Mouse (Mus musculus) frontal cortex, postnatal 14 days (tissue): ENCODE measurements around the gene Muc1.
A peak's percentile ranks its signal among the peaks of the same experiment; 100 is the strongest.
"Not testable (repeated sequence)": the region's sequence is repeated elsewhere in the genome, so short reads cannot be mapped to it uniquely, and the experiment has no call there.

ENCODE experiments used
- DNase-seq, 2 experiments: peaks; one replicate each; pipeline ENCODE4 v3.0.0; 2022; ENCODE audit warnings: low spot score in 2 of 2

Gene Muc1

GRCm38 (mm10) chr3:89210162-89210561, 18.7 kb upstream of the Muc1 start:
- DNase-seq, result no peak

DNA sequence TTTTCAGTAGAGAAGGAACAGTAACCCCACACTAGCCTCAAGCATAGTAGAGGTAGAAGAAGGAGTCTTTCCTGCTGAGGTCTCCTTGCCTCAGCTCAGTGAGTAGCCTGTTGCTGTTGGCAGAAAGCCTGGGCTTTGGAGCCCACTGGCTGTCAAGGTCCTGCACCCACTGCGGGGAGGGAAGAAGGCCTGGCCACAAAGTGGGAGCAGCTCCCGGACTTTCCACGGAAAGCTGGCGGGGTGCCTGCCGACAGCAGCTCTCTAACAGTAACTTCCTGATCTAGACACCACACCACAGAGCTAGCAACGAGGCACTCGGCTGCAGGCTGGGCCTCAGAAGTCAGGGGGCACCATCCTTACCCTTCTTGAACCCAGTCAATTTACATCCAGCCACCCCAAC, 18.1 kb upstream of the Muc1 start:
- DNase-seq, result no peak

DNA sequence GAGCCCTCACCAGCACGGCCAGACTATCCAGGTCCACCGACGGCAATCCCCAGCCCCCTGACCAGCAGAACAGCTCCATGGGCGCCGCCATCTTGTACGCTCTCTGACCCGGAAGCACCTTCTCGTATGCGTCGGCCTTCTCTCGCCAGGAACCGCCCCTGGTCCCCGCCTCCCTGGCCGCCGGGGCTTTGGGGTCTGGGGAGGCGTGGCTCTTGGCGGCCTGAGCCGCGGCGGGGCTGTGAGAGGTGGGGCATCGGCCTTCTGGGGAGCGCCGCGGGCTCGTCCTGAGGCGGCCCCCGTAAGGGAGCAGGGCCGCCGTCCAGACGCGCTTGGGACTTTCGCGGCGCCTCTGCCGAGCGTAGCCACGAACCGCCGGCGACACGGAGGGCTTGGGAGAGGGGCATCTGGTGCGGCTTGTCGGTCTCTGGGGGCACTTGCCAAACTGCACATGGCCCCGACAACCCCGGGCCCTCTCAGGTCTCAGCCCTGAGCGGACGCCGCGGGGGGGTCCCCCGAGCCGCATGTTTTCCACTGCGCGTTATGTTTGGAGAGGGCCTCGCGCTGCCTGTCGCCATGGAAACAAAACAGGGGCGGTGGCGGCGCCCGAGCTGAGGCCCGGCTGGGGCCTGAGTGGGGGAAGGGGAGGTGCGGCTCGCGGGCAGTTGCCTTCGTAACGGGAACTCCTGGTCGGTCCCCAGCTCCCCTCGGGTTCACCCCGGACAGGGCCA, 14.9 kb upstream of the Muc1 start:
- DNase-seq, result peak; percentile 81 to 86

DNA sequence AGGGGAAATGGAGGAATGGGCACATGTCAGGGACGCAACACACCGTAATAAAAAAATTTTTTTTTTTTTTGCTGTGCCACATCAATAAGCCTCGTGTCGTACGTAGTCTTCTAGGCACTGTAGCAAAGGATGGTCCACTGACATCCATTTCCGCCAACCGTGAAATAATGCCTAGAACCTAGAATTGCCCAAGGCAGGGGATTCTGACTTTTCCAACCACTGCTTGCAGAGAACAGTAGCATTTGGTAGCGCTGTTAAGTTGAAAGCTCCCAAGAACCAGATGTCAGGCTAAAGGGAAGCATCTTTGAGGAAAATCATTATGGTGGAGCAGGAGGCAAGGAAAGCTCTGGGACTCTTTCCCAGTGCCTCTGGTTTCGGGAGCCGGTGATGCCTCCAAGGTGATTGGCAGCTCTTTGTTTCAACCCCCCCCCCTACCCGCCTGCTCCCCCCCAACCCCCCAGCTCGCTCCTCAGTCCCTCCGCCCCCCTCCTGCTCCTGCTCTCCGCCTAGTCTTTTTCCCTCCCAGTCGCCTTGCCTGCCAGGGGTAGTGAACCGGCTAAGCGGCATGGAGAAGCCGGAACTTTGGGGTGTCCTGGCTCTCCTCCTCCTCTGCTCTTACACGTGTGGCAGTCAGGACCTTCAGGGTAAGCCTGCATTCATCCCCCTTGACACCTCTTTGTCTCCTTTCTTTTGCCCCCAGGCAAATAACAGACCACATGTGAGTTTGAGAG, 14.0 kb upstream of the Muc1 start, which contains the start of gene Thbs3:
TSS of gene Thbs3 (plus strand) at position 500 of the 731 bp plus-strand sequence.
- no peak for DNase-seq

DNA sequence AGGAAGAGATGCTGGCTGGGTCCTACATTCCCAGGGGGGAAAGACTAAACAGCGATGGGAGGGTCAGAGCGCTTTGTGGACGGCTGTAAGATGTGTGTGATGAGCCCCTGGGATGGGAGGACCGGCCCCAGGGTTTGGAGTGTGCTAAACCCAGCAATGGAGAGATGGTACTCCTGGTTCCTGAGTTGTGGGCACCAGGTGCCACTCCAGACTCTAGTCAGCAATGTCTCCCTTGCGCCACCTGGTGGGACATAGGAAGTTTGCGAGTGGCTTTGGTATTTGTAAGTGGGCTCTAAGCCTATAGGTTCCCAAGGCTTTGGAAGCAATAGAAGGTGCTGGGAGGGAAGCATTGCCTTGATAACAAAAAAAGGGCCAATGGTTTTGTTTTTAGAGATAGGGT, 13.0 kb upstream of the Muc1 start:
- peak in 1 of 2 experiments; percentile 77 for DNase-seq

DNA sequence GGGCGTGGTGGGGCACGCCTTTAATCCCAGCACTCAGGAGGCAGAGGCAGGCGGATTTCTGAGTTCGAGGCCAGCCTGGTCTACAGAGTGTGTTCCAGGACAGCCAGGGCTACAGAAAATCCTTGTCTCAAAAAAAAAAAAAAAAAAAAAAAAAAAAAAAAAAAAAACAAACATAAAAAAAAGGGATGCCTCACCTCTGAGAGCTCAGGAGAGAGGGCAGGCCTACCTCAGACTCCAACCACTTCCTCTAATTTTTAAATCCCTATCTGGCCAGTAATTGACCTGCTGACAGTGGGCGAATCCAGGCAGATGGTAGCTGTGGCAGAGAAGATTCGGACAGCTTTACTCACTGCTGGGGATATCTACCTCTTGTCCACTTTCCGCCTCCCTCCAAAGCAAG, 12.4 kb upstream of the Muc1 start:
- not testable (repeated sequence) for DNase-seq

DNA sequence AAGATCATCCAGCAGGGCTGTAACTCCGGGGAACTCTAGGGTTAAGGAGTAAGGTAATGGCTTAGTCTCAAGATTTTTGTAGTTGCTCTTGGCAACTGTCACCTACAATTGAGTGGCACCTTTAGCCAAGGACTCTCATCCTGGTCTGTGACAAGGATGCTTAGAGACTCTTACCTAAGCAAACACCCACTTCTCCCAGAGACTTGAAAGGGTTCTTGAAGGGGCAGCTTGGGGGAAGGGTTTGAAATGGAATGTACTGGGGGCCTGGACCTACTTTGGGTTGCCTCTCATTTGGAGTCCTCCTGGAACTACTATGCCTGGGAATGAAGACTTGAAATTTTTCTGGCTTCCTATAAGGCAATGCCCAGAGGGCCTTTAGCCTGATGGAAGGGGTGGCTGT, 10.6 kb upstream of the Muc1 start:
- no peak for DNase-seq

DNA sequence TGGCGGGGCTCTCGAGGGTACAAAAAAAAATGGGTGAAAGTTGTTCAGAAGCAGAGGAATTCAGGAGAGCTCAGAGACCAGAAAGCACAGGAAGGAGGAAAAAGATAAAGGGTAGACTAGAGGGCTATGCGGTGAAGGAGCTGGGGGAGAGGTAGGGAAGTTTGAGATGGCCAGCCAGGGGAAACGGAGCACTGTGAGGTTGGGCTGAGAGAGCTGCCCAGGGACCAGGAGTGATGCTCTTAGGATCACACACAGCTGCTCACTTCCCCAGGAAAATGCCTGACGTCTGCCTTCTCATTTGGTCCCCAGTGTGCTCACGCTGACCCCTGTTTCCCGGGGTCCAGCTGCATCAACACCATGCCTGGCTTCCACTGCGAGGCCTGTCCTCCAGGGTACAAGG, 9.3 kb upstream of the Muc1 start:
- no peak for DNase-seq

DNA sequence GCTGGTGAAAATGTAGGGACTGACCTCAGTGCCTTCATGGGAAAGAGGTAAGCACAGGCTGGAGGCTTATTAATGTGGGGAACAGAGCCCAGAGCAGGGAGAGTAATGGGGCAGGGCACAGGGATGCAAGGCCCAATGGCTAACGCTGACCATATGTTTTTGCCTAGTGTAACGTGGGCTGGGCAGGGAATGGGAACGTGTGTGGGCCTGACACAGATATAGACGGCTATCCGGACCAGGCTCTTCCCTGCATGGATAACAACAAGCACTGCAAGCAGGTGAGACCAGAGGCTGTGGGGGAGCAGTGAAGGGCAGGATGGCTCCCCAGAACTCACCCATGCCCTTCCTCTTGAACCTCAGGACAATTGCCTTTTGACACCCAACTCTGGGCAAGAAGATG, 7.7 kb upstream of the Muc1 start:
- DNase-seq, result no peak

DNA sequence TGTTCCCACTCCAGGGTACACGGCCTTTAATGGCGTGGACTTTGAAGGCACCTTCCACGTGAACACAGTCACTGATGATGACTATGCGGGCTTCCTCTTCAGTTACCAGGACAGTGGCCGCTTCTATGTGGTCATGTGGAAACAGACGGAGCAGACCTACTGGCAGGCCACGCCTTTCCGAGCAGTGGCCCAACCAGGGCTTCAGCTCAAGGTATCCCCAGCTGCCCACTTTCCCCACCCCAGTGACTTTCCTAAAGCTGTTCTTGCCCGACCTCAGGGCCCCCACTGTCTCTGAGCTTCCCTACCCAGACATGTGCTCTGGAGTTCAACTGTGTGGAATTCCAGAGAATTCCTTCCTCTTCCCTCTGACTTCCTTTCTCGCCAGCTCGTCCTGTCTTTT, 4.1 kb upstream of the Muc1 start:
- no peak for DNase-seq

- no peak for DNase-seq
Measured at GRCm38 (mm10) chr3:89225321-89225815, 3.5 kb upstream of the Muc1 start.

- DNase-seq, result no peak
Measured at GRCm38 (mm10) chr3:89225918-89226317, 2.9 kb upstream of the Muc1 start.

DNA sequence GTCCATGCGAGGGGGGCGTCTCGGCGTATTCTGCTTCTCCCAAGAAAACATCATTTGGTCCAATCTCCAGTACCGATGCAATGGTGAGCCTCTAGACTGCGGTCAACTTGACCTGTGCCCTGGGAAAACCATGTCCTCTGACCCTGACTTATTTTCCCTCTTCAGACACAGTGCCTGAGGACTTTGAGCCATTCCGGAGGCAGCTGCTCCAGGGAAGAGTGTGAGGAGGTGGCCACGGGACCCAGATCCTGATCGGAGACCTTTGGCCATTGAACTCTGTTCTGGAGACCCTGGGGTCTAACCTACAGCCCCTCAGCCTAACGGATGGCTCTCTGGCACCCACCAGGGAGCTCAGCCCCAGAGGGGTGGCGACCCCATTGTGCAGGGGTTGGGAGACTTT, 2.5 kb upstream of the Muc1 start:
- no peak for DNase-seq

- no peak for DNase-seq
Measured at GRCm38 (mm10) chr3:89226900-89227299, 2.0 kb upstream of the Muc1 start, which contains the start of gene Mtx1. Mtx1 (minus strand) TSS chr3:89227088.

GRCm38 (mm10) chr3:89227307-89228179, 1.3 kb upstream of the Muc1 start:
- DNase-seq, result peak; percentile 87 to 88

GRCm38 (mm10) chr3:89228180-89228549, 692 bp upstream of the Muc1 start:
- peak in 1 of 2 experiments; percentile 78 for DNase-seq

DNA sequence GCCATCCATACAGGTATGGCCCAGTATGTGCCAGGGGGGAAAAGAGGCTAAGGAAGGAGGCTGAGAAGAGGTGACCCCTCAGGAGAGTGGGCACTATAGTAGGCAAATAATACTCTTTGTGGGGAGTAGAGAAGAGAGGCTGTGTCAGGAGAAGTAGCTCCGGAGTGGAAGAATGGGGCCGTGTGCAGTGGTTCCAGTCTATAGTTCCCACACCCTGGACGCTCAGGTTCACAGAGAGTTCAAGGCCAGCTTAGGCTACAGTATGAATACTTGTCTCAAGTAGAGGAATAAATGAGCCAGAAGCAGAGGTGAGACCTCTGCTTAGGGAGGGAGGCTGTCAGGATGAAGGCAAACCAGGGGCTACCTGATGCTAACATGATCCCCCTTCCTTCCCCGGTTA, 419 bp downstream of the Muc1 start:
- DNase-seq, result no peak

DNA sequence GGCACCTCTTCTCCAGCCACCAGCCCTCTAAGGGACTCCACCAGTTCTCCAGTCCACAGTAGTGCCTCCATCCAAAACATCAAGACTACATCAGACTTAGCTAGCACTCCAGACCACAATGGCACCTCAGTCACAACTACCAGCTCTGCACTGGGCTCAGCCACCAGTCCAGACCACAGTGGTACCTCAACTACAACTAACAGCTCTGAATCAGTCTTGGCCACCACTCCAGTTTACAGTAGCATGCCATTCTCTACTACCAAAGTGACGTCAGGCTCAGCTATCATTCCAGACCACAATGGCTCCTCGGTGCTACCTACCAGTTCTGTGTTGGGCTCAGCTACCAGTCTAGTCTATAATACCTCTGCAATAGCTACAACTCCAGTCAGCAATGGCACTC, 1.7 kb downstream of the Muc1 start:
- no peak for DNase-seq

- no peak for DNase-seq
Measured at GRCm38 (mm10) chr3:89231345-89231744, 2.5 kb downstream of the Muc1 start.

DNA sequence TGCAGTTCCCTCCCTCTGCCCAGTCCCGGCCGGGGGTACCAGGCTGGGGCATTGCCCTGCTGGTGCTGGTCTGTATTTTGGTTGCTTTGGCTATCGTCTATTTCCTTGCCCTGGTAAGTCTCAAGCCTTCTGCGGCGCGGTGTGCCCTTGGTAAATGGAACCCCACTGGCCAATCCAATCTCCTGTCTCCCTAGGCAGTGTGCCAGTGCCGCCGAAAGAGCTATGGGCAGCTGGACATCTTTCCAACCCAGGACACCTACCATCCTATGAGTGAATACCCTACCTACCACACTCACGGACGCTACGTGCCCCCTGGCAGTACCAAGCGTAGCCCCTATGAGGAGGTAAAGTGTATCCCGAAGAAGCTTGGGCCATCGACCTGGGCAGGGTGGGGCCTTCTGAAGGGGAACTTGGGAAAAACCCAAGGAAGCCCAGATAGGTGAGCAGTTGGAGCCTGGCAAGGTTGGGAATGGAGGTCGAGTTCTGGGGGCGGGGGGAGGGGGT, 3.0 kb downstream of the Muc1 start:
- no peak for DNase-seq

- no peak for DNase-seq
Measured at GRCm38 (mm10) chr3:89232614-89233013, 3.8 kb downstream of the Muc1 start.

- DNase-seq, result no peak
Measured at GRCm38 (mm10) chr3:89233562-89234110, 4.8 kb downstream of the Muc1 start.
